Mouse (Mus musculus): ENCODE results near the gene Pde4c. TPM values are rescaled to one million over a fixed set of nuclear protein-coding genes. Genes with fewer than 3 reads are reported as not detected.
A peak's percentile ranks its signal among the peaks of the same experiment; 100 is the strongest.

Gene Pde4c
- total RNA-seq, 1 experiment from 2014 or later: 0.55 TPM

- no peak for DNase-seq
Observed at GRCm38 (mm10) chr8:70697366-70698250, 25.9 kb upstream of the Pde4c start.

DNA sequence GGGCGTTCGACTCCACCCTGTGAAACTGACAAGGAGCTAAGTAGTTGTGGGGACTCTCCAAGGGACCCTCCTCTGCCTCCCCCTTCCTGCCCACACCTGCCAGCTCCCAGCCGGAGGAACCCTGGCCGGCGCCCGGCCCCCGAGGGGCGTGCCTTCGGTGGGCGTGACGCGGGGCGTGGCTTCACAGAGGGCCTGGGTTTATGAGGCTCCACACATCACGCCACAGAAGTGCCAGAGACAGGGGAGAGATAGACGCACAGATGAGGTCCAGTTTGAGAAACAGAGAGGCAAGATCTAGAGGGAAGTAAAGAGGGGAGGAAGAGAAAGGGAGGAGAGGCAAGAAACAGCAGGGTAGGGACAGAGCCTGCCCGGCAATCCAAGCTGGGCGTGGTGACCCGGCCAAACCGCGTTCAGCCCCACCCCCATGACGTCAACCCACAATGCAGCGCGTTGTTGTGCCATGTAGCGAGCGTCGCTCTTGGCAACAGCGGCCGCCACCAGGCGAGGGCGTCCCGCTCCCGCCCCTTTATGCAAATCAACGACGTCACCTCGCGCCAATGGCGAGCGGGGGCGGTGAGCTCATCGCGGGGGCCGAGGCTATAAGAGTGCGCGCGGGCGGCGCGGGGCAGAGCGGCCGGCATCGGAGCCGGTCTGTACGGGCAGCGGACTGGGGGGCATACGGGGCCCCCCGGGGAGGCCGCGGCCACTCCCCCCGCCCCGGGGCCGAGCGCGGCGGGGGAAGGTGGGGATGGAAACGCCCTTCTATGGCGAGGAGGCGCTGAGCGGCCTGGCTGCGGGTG is 25.0 kb upstream of the Pde4c start, which contains the start of gene Jund:
TSS of gene Jund (plus strand) at position 640 of the 800 bp plus-strand sequence.
- peak; percentile 99 for DNase-seq

GRCm38 (mm10) chr8:70699116-70699833 is 24.2 kb upstream of the Pde4c start:
- no peak for DNase-seq

DNA sequence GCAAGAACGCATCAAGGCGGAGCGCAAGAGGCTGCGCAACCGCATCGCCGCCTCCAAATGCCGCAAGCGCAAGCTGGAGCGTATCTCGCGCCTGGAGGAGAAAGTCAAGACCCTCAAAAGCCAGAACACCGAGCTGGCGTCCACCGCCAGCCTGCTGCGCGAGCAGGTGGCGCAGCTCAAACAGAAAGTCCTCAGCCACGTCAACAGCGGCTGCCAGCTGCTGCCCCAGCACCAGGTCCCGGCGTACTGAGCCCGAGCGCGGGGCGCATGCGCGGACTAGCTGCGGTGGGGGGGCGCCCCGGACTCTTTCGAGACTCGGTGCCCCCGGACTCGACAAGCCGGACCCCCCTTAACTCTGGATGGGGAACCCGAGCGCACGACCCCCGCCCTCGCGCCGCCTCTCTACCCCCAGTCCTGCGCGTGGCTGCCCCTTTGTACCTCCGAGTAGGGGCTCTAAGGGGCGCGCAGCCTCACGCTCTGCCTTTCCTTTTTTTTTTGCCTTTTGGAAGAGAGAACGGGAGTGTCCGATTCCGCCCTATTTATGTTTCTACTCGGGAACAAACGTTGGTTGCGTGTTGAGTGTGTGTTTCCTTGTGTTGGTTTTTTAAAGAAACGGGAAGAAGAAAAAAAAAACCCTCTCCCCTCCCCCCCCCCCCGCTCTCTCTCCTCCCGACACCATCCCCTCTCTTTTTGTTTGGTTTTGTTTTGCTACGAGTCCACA is 23.5 kb upstream of the Pde4c start:
- peak; percentile 82 for DNase-seq

DNA sequence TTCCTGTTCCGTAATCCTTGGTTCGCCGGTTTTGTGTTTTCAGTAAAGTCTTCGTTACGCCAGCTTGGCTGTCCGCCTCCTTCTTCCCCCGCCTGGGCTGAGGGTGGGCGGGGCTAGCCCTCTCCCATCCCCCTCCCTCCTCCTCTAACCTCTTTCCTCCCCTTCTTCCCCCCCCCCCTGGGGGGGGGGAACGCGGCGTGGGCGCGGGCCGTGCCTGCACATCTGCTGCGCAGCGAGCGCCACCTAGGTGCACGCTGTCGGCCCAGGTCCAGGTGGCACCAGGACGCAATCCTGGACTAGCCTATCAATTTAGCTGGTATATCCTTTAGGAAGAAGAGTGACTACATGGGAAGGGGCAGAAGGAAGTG is 23.0 kb upstream of the Pde4c start:
- peak; percentile 92 for DNase-seq

GRCm38 (mm10) chr8:70701048-70701981 is 22.2 kb upstream of the Pde4c start:
- no peak for DNase-seq

DNA sequence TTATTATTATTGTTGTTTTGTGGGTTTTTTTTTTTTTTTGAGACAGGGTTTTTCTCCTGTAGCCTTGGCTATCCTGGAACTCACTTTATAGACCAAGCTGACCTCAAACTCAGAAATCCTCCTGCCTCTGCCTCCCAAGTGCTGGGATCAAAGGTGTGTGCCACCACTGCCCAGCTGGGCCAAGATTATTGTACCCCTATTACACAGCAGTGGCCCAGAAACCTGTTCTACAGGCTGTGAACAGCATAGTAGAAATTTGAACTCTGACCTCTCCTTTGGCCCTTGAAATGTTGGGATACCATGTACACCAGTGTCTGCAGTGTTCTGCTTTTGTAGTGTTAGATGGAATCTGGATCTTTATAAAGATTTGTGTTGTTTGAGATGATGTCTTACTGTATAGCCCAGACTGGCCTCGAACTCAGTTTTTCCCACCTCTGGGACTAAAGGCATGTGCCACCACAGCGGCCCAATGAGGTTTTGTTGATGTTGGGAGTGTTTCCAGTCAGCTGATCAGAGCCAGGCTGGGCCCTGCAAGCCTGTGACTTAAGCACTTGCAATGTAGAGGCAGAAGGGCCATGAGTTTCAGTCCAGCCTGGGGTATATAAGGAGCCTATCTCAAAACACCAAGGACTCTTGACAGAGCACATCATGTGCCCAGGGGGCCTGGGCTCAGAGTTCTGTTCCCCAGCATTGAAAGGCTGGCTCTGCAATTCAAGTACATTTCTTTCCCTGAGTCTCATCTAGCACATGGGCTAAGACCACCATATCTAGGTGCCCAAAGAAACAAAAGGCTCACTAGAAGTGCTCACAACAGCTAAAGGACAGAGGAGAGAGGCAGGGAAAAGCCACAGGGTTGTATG is 21.3 kb upstream of the Pde4c start:
- DNase-seq: no peak

GRCm38 (mm10) chr8:70702842-70703182 is 20.7 kb upstream of the Pde4c start:
- DNase-seq: peak; percentile 75

- no peak for DNase-seq
Observed at GRCm38 (mm10) chr8:70703287-70703686, 20.2 kb upstream of the Pde4c start, which contains the start of gene Iqcn. TSS of gene Iqcn (plus strand) at chr8:70703457.

DNA sequence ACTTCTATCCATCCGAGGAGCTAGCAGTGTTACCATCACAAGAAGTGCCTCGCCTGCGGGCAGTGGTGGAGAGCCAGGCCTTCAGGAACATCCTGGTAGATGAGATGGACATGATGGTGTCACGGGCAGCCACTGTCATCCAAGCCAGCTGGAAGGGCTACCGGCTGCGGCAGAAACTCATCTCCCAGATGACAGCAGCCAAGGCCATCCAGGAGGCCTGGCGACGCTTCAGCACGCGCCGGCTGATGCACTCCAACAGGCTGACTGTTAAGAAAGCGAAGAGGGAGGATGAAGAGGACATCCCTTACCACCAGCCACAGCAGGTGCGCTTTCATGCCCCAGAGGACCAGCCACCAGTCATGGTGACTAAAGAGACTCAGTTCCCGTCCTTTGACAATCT is 15.2 kb upstream of the Pde4c start:
- peak; percentile 64 for DNase-seq

- DNase-seq: peak; percentile 2
Observed at GRCm38 (mm10) chr8:70709794-70710193, 13.7 kb upstream of the Pde4c start.

- DNase-seq: peak; percentile 59
Observed at GRCm38 (mm10) chr8:70710296-70710695, 13.2 kb upstream of the Pde4c start.

DNA sequence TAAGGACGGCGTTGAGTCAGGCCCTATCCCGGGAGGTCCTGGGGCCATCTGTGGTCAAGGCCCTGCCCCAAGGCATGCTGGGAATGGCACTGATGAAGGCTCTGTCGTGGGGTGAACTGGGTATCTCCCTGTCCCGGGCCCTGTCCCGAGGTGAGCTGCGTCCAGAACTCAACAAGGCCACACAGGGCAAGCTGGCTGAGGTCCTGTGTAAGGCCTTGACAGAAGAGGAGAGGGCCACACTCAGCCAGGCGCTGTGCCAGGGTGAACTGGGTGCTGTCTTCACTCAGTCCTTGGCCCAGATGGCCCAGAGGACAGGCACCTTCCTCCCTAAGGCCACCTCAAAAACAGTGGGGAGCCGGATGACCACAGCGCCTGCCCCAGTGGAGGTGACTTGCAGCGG is 12.5 kb upstream of the Pde4c start:
- peak; percentile 79 for DNase-seq

- DNase-seq: peak; percentile 0
Observed at GRCm38 (mm10) chr8:70713991-70714390, 9.5 kb upstream of the Pde4c start.

- no peak for DNase-seq
Observed at GRCm38 (mm10) chr8:70715086-70715485, 8.4 kb upstream of the Pde4c start.

GRCm38 (mm10) chr8:70716521-70717400 is 6.8 kb upstream of the Pde4c start:
- no peak for DNase-seq

DNA sequence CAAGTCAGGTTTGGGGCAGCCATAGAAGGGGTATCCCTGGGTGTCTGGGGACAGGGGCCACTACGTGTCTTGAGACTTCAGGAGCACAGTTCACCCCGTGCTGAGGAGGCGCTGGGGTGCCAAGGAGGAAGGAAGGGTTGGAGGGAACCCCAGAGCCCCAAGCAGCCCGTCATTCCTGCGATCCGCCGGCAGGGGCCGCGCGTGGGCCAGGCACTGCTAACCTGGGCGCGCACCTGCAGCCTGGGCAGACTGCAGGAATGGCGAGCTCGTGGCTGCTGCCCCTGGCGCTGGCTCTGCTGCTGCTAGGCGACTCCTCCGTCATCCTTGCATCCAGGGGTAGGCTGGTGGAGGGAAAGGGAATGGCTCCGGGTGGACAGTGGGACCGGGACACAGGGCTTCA is 5.2 kb upstream of the Pde4c start, which contains the start of gene Gm3336:
TSS of gene Gm3336 (plus strand) at position 247 of the 400 bp plus-strand sequence.
- peak; percentile 67 for DNase-seq

DNA sequence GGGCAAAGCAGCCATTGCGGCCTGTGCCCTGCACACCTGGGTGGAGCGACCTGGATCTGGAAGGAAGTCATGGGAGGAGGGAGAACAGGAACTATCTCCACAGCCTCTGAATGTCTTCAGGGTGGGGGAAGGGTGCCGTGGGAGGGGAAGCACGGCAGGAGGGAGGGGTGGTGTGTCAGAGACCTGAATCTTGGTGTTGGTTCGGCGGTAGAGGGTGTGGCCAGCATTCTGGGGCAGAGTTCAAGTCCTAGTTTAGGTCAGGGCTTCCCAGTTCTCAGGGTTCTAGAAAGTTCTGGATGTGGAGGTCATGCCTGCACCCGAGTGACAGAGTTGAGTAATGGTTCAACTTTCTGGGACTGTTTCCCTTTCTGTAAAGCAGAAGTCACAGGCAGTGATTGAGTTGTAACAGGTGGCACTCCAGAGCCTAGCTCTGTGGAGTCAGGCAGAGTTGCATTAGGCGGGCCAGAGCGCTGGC is 3.7 kb upstream of the Pde4c start:
- no peak for DNase-seq

Data from adrenal gland, postnatal 25 days (tissue).